Mouse (Mus musculus) brain, embryonic 18.5 days (tissue): ENCODE results near the gene Sclt1.

Experiments
- DNase-seq: peaks from one replicate; pipeline ENCODE4 v3.0.0-alpha.2; 2012; ENCODE audit warnings: low read depth, low spot score

Sclt1 gene

DNA sequence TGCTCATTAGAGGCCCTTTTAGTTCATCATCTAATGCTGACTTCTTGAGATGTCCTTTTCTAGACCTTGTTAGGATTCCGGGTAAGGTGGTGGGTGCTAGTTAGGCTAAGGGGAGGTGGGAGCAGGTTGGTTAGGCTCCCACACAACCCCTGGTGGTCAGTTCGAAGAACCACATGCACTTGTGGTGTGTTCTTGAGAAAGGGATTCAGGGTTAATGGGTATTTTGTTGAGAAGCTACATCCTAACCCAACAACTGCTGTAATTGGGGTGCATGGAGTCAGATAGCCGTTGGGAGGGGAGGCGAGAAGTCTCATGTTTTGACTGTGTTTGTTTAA, 136.0 kb downstream of the Sclt1 start:
- DNase-seq: no peak

DNA sequence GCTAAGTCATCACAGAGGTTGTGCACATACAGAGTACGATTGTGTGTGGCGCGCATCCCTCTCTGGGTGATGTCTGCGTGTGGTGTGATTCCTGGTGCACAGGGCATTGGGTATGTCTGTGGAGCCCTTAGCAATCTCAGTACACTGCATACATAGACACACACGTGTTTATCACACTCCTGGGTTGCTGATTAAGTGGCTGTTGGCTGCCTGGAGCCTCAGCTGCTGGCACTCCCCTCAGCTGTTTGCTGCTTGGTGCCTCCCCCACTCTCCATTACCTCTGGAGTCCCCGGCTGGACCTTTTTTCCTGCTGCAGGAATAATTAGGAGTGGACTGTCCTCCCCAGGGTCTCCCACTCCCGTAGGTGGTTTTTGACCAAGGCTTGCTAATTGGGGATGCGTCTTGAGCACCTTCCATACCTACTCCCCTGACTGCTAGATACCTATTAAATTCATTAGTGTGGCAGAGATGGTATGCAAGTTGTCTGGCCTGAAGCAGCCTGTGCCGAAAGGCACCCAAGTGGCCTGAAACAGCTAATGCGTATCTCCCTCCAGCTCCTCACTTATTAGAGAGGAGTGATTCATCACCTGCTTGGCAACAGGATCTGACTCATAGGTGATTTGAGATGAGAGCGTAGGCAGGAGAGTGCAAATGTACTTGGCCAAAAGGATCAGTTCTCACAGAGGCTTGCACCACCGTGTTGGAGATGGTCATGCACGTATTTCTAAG, 136.5 kb downstream of the Sclt1 start:
- no peak for DNase-seq

DNA sequence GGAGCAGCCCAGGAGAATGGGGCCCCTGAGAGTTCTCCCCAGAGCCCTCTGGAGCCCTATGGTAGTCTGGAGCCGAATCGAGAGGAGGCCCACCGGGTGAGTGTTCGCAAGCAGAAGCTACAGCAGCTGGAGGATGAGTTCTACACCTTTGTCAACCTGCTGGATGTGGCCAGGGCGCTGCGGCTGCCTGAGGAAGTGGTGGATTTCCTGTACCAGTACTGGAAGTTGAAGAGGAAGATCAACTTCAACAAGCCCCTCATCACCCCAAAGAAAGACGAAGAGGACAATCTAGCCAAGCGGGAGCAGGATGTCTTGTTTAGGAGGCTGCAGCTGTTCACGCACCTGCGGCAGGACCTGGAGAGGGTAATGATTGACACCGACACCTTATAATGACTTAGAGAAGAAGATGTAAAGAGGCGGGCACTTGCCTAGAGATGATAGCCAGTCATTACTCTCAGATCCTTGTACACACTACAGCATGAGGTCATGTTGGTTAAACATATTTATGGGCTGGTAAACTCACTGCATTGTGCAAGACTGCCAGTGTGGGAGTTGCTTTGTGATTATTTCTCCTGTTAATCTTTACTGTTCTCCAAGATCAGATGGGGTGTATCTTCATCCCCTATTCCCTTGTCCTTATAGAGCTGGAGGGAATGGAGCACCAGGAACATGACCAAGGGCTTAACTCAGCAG, 137.5 kb downstream of the Sclt1 start:
- no peak for DNase-seq

DNA sequence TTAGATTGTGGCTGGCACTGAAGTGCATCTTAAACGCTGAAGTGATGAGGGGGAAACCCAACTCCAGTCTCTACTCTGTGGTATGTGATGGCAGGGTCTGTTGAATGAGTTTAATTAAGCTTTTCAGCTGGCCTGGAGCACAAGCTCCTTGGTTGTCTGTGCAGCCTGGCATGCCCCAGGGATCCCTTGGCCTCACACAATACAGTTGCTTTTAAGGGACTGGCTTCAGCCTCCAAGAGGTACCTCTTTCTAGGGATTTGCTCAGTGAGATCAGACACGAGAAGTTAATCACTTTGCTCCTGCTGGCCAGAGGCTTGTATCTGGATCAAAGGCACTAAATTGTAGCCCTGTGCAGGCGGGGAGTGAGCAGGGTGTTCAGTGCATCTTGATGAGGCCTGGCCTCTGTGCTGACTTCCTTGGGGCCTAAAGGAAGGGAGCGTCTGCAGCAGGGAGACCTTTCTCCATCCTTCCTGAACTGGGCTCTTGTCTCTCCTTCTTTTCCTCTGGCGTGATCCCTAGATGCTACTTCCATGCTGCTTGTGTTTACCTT, 138.8 kb downstream of the Sclt1 start:
- no peak for DNase-seq

- DNase-seq: no peak
Measured at GRCm38 (mm10) chr3:41602933-41603332, 139.4 kb downstream of the Sclt1 start.

- no peak for DNase-seq
Measured at GRCm38 (mm10) chr3:41601226-41602020, 140.9 kb downstream of the Sclt1 start.

- DNase-seq: no peak
Measured at GRCm38 (mm10) chr3:41599806-41600589, 142.3 kb downstream of the Sclt1 start.

GRCm38 (mm10) chr3:41599226-41599625, 143.1 kb downstream of the Sclt1 start:
- DNase-seq: no peak

DNA sequence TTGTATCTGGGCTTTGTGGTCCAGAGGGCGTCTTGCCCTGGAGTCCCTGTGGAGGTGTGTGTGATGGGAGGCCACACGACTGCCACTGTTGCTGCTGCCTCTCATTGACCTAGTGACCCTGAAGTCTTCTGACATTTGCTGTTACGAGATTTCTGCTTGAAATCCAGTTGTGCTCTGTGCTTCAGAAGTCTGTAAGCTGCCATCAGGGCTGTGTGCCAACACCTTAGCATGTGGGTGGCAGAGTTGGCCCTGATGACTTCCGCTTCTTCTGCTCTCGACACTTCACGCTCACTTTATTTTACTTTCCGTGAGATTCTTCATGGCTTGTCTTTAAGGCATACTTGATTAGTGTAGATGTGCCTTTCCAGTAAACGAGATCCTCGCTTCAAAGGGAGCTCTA, 143.9 kb downstream of the Sclt1 start:
- no peak for DNase-seq

GRCm38 (mm10) chr3:41597036-41597435, 145.3 kb downstream of the Sclt1 start:
- DNase-seq: no peak

DNA sequence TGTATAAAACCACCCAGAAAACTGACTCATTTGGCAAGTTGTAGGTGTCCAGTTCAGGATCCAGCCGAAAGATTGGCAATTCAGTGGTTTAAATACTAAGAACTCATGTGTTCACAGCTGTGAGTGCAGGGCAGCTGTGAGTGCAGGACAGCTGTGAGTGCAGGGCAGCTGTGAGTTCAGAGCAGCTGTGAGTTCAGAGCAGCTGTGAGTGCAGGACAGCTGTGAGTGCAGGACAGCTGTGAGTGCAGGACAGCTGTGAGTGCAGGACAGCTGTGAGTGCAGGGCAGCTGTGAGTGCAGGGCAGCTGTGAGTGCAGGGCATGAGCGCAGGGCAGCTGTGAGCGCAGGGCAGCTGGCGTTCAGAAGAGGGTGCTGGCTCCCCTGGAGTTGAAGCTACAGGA, 147.3 kb downstream of the Sclt1 start:
- DNase-seq: no peak

GRCm38 (mm10) chr3:41594097-41594879, 148.0 kb downstream of the Sclt1 start:
- DNase-seq: no peak

DNA sequence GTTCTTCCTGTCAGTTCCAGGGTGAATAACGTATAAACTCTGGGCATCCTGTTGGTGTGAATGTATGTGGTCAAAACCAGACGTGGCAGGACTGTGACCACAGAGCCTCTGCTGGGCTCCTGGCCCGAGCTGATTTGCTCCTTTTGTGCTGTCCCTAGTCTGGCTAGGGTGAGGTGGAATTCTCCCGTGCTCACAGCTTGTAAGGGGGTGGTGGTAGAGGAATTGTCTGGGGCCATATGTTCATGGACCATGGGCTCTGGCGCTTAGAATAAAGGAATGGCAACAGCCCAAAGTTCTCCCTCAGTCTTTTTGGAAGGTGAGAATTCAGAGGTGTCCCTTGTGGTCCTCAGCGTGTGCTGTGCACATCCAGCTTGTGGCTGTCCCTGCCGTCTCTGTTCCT, 149.5 kb downstream of the Sclt1 start:
- DNase-seq: no peak

- DNase-seq: no peak
Measured at GRCm38 (mm10) chr3:41591651-41592170, 150.6 kb downstream of the Sclt1 start.

DNA sequence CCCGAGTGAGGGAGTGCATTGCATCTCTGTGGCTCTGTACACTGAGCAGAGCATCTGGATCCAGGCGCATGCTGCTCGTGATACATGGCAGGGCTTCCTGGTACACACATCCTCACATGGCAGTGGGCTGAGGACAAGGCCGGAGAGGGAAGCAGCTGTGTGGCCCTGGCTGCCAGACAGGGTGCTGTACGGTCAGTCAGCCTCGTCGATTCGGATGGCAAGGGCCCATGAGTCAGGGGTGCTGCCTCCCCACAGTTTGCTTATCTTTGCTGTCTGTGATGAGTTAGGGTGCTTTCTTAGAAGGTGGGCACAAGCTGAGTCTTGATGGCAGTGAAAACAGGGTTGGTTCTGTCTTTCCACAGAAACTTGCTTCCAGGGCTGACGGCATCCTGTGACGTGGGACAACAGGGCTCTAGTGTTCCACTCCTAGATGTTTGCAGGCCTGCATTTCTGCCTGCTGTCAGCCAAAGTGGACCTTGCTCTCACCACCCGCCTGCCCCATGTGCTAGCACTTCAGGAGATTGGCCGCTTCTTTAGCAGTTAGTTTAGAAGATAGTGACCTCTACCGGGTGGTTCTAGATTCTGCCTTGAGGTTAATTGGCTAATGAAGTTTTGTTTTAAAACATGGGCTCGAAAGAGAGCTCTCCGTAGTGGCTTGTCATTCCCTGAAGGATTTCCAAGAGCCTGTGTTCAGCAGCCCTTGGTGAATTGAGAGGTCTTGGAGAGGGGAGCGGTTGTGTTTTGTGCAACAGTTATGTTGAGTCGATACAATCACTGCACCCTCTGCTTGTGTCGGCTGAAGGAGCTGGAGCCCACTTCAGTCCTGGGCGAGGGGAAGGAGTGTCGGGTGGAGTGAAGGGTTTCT, 151.4 kb downstream of the Sclt1 start:
- no peak for DNase-seq

DNA sequence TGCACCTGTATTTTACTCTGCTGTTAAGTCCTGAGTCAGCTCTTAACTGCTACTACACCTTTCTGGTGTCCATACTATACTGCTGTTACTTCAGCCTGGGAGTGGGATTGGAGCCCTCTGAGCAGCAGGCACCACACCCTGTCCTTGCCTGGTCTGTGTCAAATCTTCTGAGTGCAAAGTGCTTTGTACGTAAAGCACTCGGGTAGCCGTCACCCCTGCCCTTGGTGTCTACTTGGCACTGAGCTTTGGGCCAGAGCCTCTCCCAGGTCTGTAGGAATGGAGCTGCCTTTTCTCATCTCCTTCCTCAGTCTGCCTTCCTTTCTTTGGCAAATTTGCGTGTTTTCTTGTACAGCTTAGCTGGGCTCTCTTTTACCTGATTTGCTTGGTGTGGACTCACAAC, 152.3 kb downstream of the Sclt1 start:
- DNase-seq: no peak

DNA sequence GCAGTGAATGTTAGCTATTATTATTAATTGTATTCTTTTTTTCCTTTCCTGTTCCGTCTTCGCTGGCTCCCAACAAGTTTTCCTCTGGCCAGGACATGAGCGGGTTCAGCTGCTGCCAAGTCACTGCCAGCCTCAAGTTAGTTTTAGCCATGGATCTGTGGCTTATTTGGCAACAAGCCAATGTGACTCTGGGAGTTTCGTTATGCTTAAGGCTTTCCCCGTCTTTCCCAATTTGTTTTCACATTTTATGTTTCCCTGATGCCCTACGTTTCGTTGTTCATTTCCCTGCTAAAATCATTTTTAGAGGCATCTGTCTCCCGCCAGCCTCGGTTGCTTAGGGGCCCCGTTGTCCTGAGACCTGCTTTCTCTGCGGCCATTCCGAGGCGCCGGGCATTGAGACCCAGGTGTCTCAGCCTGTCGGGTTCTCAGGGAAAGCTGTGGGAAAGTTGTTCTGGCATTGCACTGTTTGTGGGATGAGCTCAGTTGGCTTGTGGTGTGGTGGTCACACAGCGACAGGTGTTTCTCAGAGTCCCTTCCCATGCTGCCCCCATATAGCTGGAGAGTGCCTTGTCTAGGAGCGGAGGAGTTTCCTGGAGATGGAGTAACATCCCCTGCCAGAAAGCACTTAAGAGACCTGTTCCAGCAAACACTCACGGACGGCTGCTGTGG, 152.9 kb downstream of the Sclt1 start:
- DNase-seq: no peak

DNA sequence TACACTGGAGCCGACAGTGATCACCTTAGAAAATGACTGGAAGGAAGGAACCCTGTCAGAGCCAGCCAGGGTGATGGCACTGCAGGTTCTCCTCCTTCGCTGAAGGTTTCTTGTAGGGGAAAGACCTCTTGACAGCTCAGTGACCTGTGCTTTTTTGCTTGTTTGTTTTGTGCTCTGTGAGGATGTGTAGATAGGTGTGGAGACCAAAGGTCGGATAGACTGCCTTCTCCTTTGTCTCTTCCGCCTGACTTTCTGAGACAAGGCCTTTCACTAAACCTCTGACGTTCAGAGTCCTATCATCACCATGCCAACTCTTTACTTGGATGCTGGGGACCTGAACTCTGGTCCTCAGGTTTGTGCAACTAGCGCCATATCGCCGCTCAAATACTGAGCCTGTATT, 153.8 kb downstream of the Sclt1 start:
- no peak for DNase-seq

- DNase-seq: no peak
Measured at GRCm38 (mm10) chr3:41587588-41587987, 154.7 kb downstream of the Sclt1 start.
